Mouse (Mus musculus) olfactory bulb, adult 2 months (tissue): ENCODE measurements around the gene Rgsl1.

Source experiments
- CTCF ChIP-seq: fragments of 200-500 bp; IDR thresholded peaks from 2 replicates; pipeline ENCODE4 v1.5.1; 2012; ENCODE audit warnings: low read depth, mild to moderate bottlenecking, low read length, moderate library complexity; ENCODE audit not compliant: insufficient read depth
- POLR2A ChIP-seq: fragments of 200-500 bp; IDR thresholded peaks from 2 replicates; pipeline ENCODE4 v1.6.1; 2012; ENCODE audit warnings: mild to moderate bottlenecking, low read depth, low read length, moderate library complexity; ENCODE audit not compliant: insufficient read depth

DNA sequence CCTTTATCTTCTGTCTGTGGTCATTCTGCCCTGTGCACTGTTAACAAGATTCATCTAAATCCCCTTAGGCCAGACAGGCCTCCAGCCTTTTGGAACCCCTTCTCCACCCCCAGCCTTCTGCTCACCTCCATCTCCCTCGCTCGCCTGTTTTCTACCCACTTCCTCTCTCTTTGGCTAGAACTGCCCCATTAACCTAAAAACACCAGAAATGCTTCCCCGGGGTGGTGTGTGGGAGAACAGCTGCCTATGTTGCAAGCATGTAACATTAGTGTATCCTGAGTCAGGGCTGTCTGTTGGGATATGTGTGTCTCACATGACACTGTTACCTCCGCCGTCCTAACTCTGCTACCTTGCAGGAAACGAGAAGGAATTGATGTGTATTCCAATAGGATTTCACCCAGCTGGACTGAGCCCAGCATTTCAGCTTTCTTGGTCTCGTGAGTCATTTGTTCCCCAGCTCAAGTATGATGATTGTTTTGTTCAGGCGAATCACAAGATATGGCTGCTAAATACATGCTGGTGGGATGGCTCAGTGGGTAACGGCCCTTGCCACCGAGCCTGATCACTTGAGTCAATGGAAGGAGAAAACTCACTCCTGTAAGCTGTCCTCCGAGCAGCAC, 1.7 kb downstream of the Rgsl1 start:
- TF ChIP-seq CTCF (no peak), POLR2A (no peak)
